Mouse (Mus musculus) brain, embryonic 14.5 days (tissue): Measurements from ENCODE around the gene Hoxa13. TPM values are rescaled to one million over a fixed set of nuclear protein-coding genes. Genes with fewer than 3 reads are reported as not detected.

ENCODE experiments used
- DNase-seq: peaks from one replicate; pipeline ENCODE4 v3.0.0-alpha.2; 2011; ENCODE audit warnings: low read depth
- CTCF ChIP-seq: fragments of 200-500 bp; IDR thresholded peaks from 2 replicates; pipeline ENCODE4 v1.5.1; 2012; ENCODE audit warnings: inconsistent platforms, mild to moderate bottlenecking, moderate library complexity, borderline replicate concordance; ENCODE audit not compliant: insufficient read depth, insufficient read length; ENCODE audit errors: extremely low read depth
- POLR2A ChIP-seq: fragments of 200-500 bp; IDR thresholded peaks from 2 replicates; pipeline ENCODE4 v1.6.1; 2012; ENCODE audit warnings: mild to moderate bottlenecking, inconsistent platforms, borderline replicate concordance; ENCODE audit not compliant: poor library complexity, insufficient read depth, insufficient read length, severe bottlenecking; ENCODE audit errors: extremely low read depth
- polyA plus RNA-seq: library from polyadenylated mRNA; depleted of rRNA; stranded (reverse); fragments of >200 nt; gene quantifications from 2 replicates; pipeline ENCODE4 v1.2.3, GENCODE M21; 2012

Gene Hoxa13
- polyA plus RNA-seq, 1 experiment, result not detected

GRCm38 (mm10) chr6:52237346-52238154 is 23.1 kb downstream of the Hoxa13 start:
- DNase-seq, result no peak
- TF ChIP-seq POLR2A, result no peak
- TF ChIP-seq CTCF, result no peak

- TF ChIP-seq CTCF, result no peak
- TF ChIP-seq POLR2A, result no peak
- DNase-seq, result no peak
These were observed 23.9 kb downstream of the Hoxa13 start for GRCm38 (mm10) chr6:52236806-52237205.

GRCm38 (mm10) chr6:52235866-52236265 is 24.8 kb downstream of the Hoxa13 start:
- no peak for DNase-seq
- no peak for TF ChIP-seq POLR2A
- no peak for TF ChIP-seq CTCF

- no peak for TF ChIP-seq CTCF
- no peak for TF ChIP-seq POLR2A
- DNase-seq, result no peak
These were observed 25.4 kb downstream of the Hoxa13 start for GRCm38 (mm10) chr6:52235267-52235666.

- TF ChIP-seq CTCF (no peak), POLR2A (no peak)
These were observed 26.1 kb downstream of the Hoxa13 start for GRCm38 (mm10) chr6:52234428-52235140.

GRCm38 (mm10) chr6:52233546-52234427 is 26.9 kb downstream of the Hoxa13 start:
- DNase-seq, result no peak
- TF ChIP-seq CTCF (no peak), POLR2A (no peak)

More at GRCm38 (mm10) chr6:52234428-52235140, 26.1 kb downstream of the Hoxa13 start:
- DNase-seq, result no peak

- no peak for TF ChIP-seq CTCF
- no peak for TF ChIP-seq POLR2A
- no peak for DNase-seq
These were observed 27.6 kb downstream of the Hoxa13 start for GRCm38 (mm10) chr6:52232984-52233545.

GRCm38 (mm10) chr6:52232568-52232965 is 28.1 kb downstream of the Hoxa13 start:
- no peak for TF ChIP-seq POLR2A
- no peak for TF ChIP-seq CTCF
- no peak for DNase-seq

- TF ChIP-seq POLR2A, result no peak
- TF ChIP-seq CTCF, result no peak
- DNase-seq, result no peak
These were observed 28.7 kb downstream of the Hoxa13 start for GRCm38 (mm10) chr6:52231885-52232567.

- no peak for DNase-seq
- TF ChIP-seq POLR2A (no peak), CTCF (no peak)
These were observed 30.0 kb downstream of the Hoxa13 start, which contains the start of gene Hoxa9 for GRCm38 (mm10) chr6:52230516-52231165. Hoxa9 (minus strand) TSS chr6:52231089.
